Mouse (Mus musculus) heart, adult 2 months (tissue): Measurements from ENCODE around the gene Sbf1. TPM values are rescaled to one million over a fixed set of nuclear protein-coding genes. Genes with fewer than 3 reads are reported as not detected.

Experiments used
- DNase-seq, 2 experiments: peaks; one replicate each; pipeline ENCODE4 v3.0.0; 2021
- H3K27ac ChIP-seq: fragments of 200-600 bp; 2 replicates; pipeline ENCODE4 v1.8.1; 2022
- H3K27me3 ChIP-seq: fragments of 200-500 bp; 2 replicates; pipeline ENCODE4 v1.6.1; 2012; ENCODE audit warnings: mild to moderate bottlenecking, low read length, inconsistent platforms, mixed read lengths; ENCODE audit not compliant: control insufficient read depth, insufficient read depth
- H3K36me3 ChIP-seq: fragments of 200-500 bp; 2 replicates; pipeline ENCODE4 v1.6.1; 2012; ENCODE audit warnings: low read length, inconsistent platforms; ENCODE audit not compliant: control insufficient read depth, insufficient read depth
- H3K4me1 ChIP-seq: fragments of 200-500 bp; 2 replicates; pipeline ENCODE4 v1.6.1; 2011; ENCODE audit warnings: low read length; ENCODE audit not compliant: control insufficient read depth, insufficient read depth
- H3K4me3 ChIP-seq: fragments of 200-600 bp; 2 replicates; pipeline ENCODE4 v1.8.1; 2022
- H3K79me2 ChIP-seq: fragments of 200-500 bp; replicated peaks from 2 replicates; pipeline ENCODE4 v1.6.1; 2012; ENCODE audit warnings: mild to moderate bottlenecking, inconsistent platforms, low read length, moderate library complexity, mixed read lengths; ENCODE audit not compliant: control insufficient read depth, insufficient read depth
- H3K9ac ChIP-seq: fragments of 200-500 bp; 2 replicates; pipeline ENCODE4 v1.6.1; 2012; ENCODE audit warnings: low read depth, mild to moderate bottlenecking, control low read depth, inconsistent platforms, low read length, mixed read lengths
- CTCF ChIP-seq: fragments of 200-600 bp; IDR thresholded peaks from 2 replicates; pipeline ENCODE4 v1.8.1; 2022; ENCODE audit warnings: antibody characterized with exemption, mild to moderate bottlenecking, moderate library complexity
- EP300 ChIP-seq: fragments of 200-500 bp; IDR thresholded peaks from 2 replicates; pipeline ENCODE4 v1.6.1; 2011; ENCODE audit warnings: low read depth, low read length, control low read depth; ENCODE audit not compliant: insufficient read depth
- POLR2A ChIP-seq: fragments of 200-500 bp; IDR thresholded peaks from 2 replicates; pipeline ENCODE4 v1.6.1; 2011; ENCODE audit warnings: mild to moderate bottlenecking, low read depth, low read length, control low read depth; ENCODE audit not compliant: insufficient read depth
- WGBS: fragments of 180-500 bp; shearing (Covaris S2); methylation state at CpG from one replicate; pipeline ENCODE4 v1.1.7; 2018; 5-methylcytosine and 5-hydroxymethylcytosine counted together
- intact Hi-C: fragments of 180-260 bp; cut with DNase I; formaldehyde crosslinking; loops from one replicate; pipeline ENCODE4 v1.15.1; 2025
- polyA plus RNA-seq: library from polyadenylated mRNA; depleted of rRNA; stranded (reverse); fragments of >200 nt; gene quantifications from 2 replicates; pipeline ENCODE4 v1.2.3, GENCODE M21; 2012
- total RNA-seq, 2 experiments: library from RNA; stranded (reverse); gene quantifications; 2 replicates each; pipeline ENCODE4 v1.2.3; 2021

Gene Sbf1
- total and polyA plus RNA-seq, 3 experiments: 61.3 to 116 (median 63.6) TPM

GRCm38 (mm10) chr15:89293778-89294177 is 21.3 kb downstream of the Sbf1 start:
- H3K79me2 ChIP-seq: no peaks in the 10 kb centered on the region
- no peak overlapping the region for H3K9ac ChIP-seq
- H3K27me3 ChIP-seq: no peaks in the 10 kb centered on the region
- no peaks in the 10 kb centered on the region for H3K36me3 ChIP-seq
- no peak for DNase-seq
- WGBS: 94% methylated on average over 10 of the region's 10 CpGs
- no peak overlapping the region for H3K27ac ChIP-seq
- intact Hi-C loops: no loop called here
- no peak overlapping the region for H3K4me3 ChIP-seq
- peaks cover 2% of the 10 kb centered on the region for H3K4me1 ChIP-seq
- TF ChIP-seq POLR2A: no peak
- TF ChIP-seq CTCF: no peak
- no peak for TF ChIP-seq EP300

GRCm38 (mm10) chr15:89292795-89293194 is 22.3 kb downstream of the Sbf1 start:
- no peak overlapping the region for H3K27ac ChIP-seq
- no peak overlapping the region for H3K9ac ChIP-seq
- no peak overlapping the region for H3K4me3 ChIP-seq
- peaks cover 2% of the 10 kb centered on the region for H3K4me1 ChIP-seq
- TF ChIP-seq CTCF: no peak
- no peak for TF ChIP-seq POLR2A
- TF ChIP-seq EP300: no peak
- no peaks in the 10 kb centered on the region for H3K36me3 ChIP-seq
- 15% methylated on average over 2 of the region's 2 CpGs for WGBS
- DNase-seq: no peak
- intact Hi-C loops: no loop called here
- H3K79me2 ChIP-seq: no peaks in the 10 kb centered on the region
- no peaks in the 10 kb centered on the region for H3K27me3 ChIP-seq

GRCm38 (mm10) chr15:89291521-89291920 is 23.6 kb downstream of the Sbf1 start:
- no peak for DNase-seq
- intact Hi-C loops: no loop called here
- TF ChIP-seq POLR2A: no peak
- H3K4me3 ChIP-seq: no peak overlapping the region
- H3K9ac ChIP-seq: no peak overlapping the region
- H3K4me1 ChIP-seq: peaks cover 2% of the 10 kb centered on the region
- H3K27ac ChIP-seq: no peak overlapping the region
- H3K79me2 ChIP-seq: no peaks in the 10 kb centered on the region
- 85% methylated on average over 3 of the region's 3 CpGs for WGBS
- H3K27me3 ChIP-seq: no peaks in the 10 kb centered on the region
- H3K36me3 ChIP-seq: no peaks in the 10 kb centered on the region

- H3K36me3 ChIP-seq: no peaks in the 10 kb centered on the region
- no peaks in the 10 kb centered on the region for H3K4me1 ChIP-seq
- H3K79me2 ChIP-seq: no peaks in the 10 kb centered on the region
- 94% methylated on average over 11 of the region's 11 CpGs for WGBS
- H3K27me3 ChIP-seq: no peaks in the 10 kb centered on the region
- H3K27ac ChIP-seq: no peak overlapping the region
- no peak for TF ChIP-seq CTCF
- no peak for TF ChIP-seq POLR2A
- no peak for TF ChIP-seq EP300
- no peak overlapping the region for H3K4me3 ChIP-seq
- no peak for DNase-seq
- intact Hi-C loops: no loop called here
- no peak overlapping the region for H3K9ac ChIP-seq
These were observed 25.7 kb downstream of the Sbf1 start for GRCm38 (mm10) chr15:89289455-89289854.

- H3K9ac ChIP-seq: no peak overlapping the region
- TF ChIP-seq EP300 (no peak), POLR2A (no peak), CTCF (no peak)
- no peak overlapping the region for H3K4me3 ChIP-seq
- intact Hi-C loops: no loop called here
- no peaks in the 10 kb centered on the region for H3K4me1 ChIP-seq
- no peaks in the 10 kb centered on the region for H3K27me3 ChIP-seq
- H3K36me3 ChIP-seq: no peaks in the 10 kb centered on the region
- no peak for DNase-seq
- no peaks in the 10 kb centered on the region for H3K79me2 ChIP-seq
- no peak overlapping the region for H3K27ac ChIP-seq
- 74% methylated on average over 23 of the region's 23 CpGs for WGBS
These were observed 26.8 kb downstream of the Sbf1 start for GRCm38 (mm10) chr15:89288227-89288767.

GRCm38 (mm10) chr15:89286582-89286981 is 28.5 kb downstream of the Sbf1 start:
- H3K36me3 ChIP-seq: no peaks in the 10 kb centered on the region
- no peak overlapping the region for H3K9ac ChIP-seq
- H3K4me1 ChIP-seq: no peaks in the 10 kb centered on the region
- H3K27ac ChIP-seq: no peak overlapping the region
- H3K4me3 ChIP-seq: no peak overlapping the region
- DNase-seq: no peak
- H3K27me3 ChIP-seq: no peaks in the 10 kb centered on the region
- no peaks in the 10 kb centered on the region for H3K79me2 ChIP-seq
- intact Hi-C loops: no loop called here
- TF ChIP-seq CTCF (no peak), POLR2A (no peak)
- WGBS: 84% methylated on average over 5 of the region's 5 CpGs

- Histone ChIP-seq H3K9ac (no peak overlapping the region), H3K27me3 (no peaks in the 10 kb centered on the region), H3K4me1 (no peaks in the 10 kb centered on the region), H3K4me3 (no peak overlapping the region), H3K79me2 (no peaks in the 10 kb centered on the region), H3K36me3 (no peaks in the 10 kb centered on the region), H3K27ac (no peak overlapping the region)
- WGBS: 71% methylated on average over 7 of the region's 7 CpGs
- no peak for TF ChIP-seq POLR2A
- TF ChIP-seq CTCF: no peak
- no peak for TF ChIP-seq EP300
- DNase-seq: no peak
- intact Hi-C loops: no loop called here
These were observed 29.0 kb downstream of the Sbf1 start for GRCm38 (mm10) chr15:89286114-89286513.
